Mouse (Mus musculus) neural tube, embryonic 14.5 days (tissue): Measurements from ENCODE around the gene Gm13090. TPM values are rescaled to one million over a fixed set of nuclear protein-coding genes. Genes with fewer than 3 reads are reported as not detected.

Experiments
- ATAC-seq: fragments of 200-750 bp; cut with Nextera tagmentation; 2 replicates; pipeline ENCODE4 v1.8.0; 2017; ENCODE audit warnings: low read depth, mild to moderate bottlenecking, moderate TSS enrichment, moderate library complexity
- H3K27ac ChIP-seq: fragments of 300-500 bp; sonication (generic); 2 replicates; pipeline ENCODE4 v1.5.1; 2014; ENCODE audit warnings: low read depth, mild to moderate bottlenecking, control low read depth, low read length, moderate library complexity, mixed read lengths
- H3K27me3 ChIP-seq: fragments of 300-500 bp; sonication (generic); 2 replicates; pipeline ENCODE4 v1.6.1; 2014; ENCODE audit warnings: low read length; ENCODE audit not compliant: control insufficient read depth, insufficient read depth
- H3K36me3 ChIP-seq: fragments of 300-500 bp; sonication (generic); 2 replicates; pipeline ENCODE4 v1.6.1; 2014; ENCODE audit warnings: low read length, mixed read lengths; ENCODE audit not compliant: control insufficient read depth, insufficient read depth
- H3K4me1 ChIP-seq: fragments of 300-500 bp; sonication (generic); 2 replicates; pipeline ENCODE4 v1.6.1; 2014; ENCODE audit warnings: low read length; ENCODE audit not compliant: control insufficient read depth, insufficient read depth
- H3K4me2 ChIP-seq: fragments of 300-500 bp; sonication (generic); 2 replicates; pipeline ENCODE4 v1.6.1; 2014; ENCODE audit warnings: mild to moderate bottlenecking, low read depth, low read length, control low read depth
- H3K4me3 ChIP-seq: fragments of 300-500 bp; sonication (generic); 2 replicates; pipeline ENCODE4 v1.5.1; 2014; ENCODE audit warnings: low read depth, low read length, control low read depth, mixed read lengths
- H3K9ac ChIP-seq: fragments of 300-500 bp; sonication (generic); replicated peaks from 2 replicates; pipeline ENCODE4 v1.6.1; 2014; ENCODE audit warnings: low read depth, mild to moderate bottlenecking, control low read depth, low read length, mixed read lengths
- H3K9me3 ChIP-seq: fragments of 300-500 bp; sonication (generic); 2 replicates; pipeline ENCODE4 v1.6.1; 2016; ENCODE audit warnings: low read length; ENCODE audit not compliant: control insufficient read depth
- WGBS: fragments of 180-500 bp; shearing (Covaris S2); extraction: QIAGEN DNeasy Blood & Tissue Kit; methylation state at CpG from one replicate; pipeline ENCODE4 v1.1.7; 2014; 5-methylcytosine and 5-hydroxymethylcytosine counted together
- polyA plus RNA-seq: library from polyadenylated mRNA; unstranded; fragments of >200 nt; fragmentation: Nextera tagmentation; extraction: Ambion mirVana; gene quantifications from 2 replicates; pipeline ENCODE4 v1.2.1, GENCODE M21; 2014

Gene Gm13090
- polyA plus RNA-seq, 1 experiment from 2014 or later, result 1.4 TPM

- H3K4me3 ChIP-seq, result no peak overlapping the region
- ATAC-seq, result no peak
- H3K36me3 ChIP-seq, result peaks cover 38% of the 10 kb centered on the region
- H3K4me2 ChIP-seq, result no peak overlapping the region
- H3K9me3 ChIP-seq, result no peaks in the 10 kb centered on the region
- H3K27ac ChIP-seq, result no peak overlapping the region
- no peaks in the 10 kb centered on the region for H3K27me3 ChIP-seq
- WGBS, result 97% methylated on average over 1 of the region's 1 CpGs
- no peak overlapping the region for H3K9ac ChIP-seq
- no peaks in the 10 kb centered on the region for H3K4me1 ChIP-seq
These were observed 2.0 kb upstream of the Gm13090 start for GRCm38 (mm10) chr4:151087358-151087757.

GRCm38 (mm10) chr4:151088819-151089218, 551 bp upstream of the Gm13090 start:
- no peak overlapping the region for H3K27ac ChIP-seq

DNA sequence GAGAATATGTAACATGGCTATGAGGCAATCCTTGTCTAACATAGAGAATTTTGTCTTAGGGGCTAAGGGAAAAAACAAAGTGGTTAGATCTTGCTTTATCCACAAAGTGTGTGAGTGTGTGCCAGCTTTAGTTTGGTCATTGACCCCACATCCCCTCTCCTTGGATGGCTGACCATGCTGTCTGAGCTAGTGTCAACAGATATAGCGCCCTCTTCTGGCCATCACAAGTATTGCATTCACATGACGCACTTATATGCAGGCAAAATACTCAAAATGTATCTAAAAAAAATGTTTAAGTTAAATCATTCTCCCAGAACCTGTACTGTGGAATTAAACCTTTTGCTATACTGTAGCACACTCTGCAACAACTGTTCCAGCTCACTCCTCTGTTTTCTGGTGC, 5.8 kb downstream of the Gm13090 start:
- 0 out of 2 replicates have a peak, but pooled peaks cover 3% of the 10 kb centered on the region for H3K36me3 ChIP-seq
- no peaks in the 10 kb centered on the region for H3K27me3 ChIP-seq
- ATAC-seq, result no peak
- no peak overlapping the region for H3K4me3 ChIP-seq
- H3K27ac ChIP-seq, result no peak overlapping the region
- no peak overlapping the region for H3K9ac ChIP-seq
- H3K4me1 ChIP-seq, result peaks cover 5% of the 10 kb centered on the region
- no peak overlapping the region for H3K4me2 ChIP-seq
- WGBS, result 46% methylated on average over 2 of the region's 2 CpGs
- no peaks in the 10 kb centered on the region for H3K9me3 ChIP-seq

More at GRCm38 (mm10) chr4:151088819-151089218, 551 bp upstream of the Gm13090 start:
- 95% methylated on average over 14 of the region's 14 CpGs for WGBS
- no peak for ATAC-seq
- H3K4me3 ChIP-seq, result no peak overlapping the region
- no peak overlapping the region for H3K9ac ChIP-seq
- no peak overlapping the region for H3K4me2 ChIP-seq
- peaks cover 23% of the 10 kb centered on the region for H3K36me3 ChIP-seq
- H3K27me3 ChIP-seq, result no peaks in the 10 kb centered on the region
- no peaks in the 10 kb centered on the region for H3K9me3 ChIP-seq
- H3K4me1 ChIP-seq, result no peaks in the 10 kb centered on the region

- ATAC-seq, result no peak
- Histone ChIP-seq H3K9me3 (no peaks in the 10 kb centered on the region), H3K27me3 (no peaks in the 10 kb centered on the region), H3K4me2 (no peak overlapping the region), H3K9ac (no peak overlapping the region), H3K36me3 (0 out of 2 replicates have a peak, but pooled peaks cover 3% of the 10 kb centered on the region), H3K27ac (no peak overlapping the region), H3K4me1 (peaks cover 7% of the 10 kb centered on the region), H3K4me3 (no peak overlapping the region)
- WGBS, result 84% methylated on average over 18 of the region's 18 CpGs
These were observed 7.1 kb downstream of the Gm13090 start for GRCm38 (mm10) chr4:151096334-151097103.

GRCm38 (mm10) chr4:151097104-151097438, 7.7 kb downstream of the Gm13090 start:
- no peak overlapping the region for H3K27ac ChIP-seq
- WGBS, result 87% methylated on average over 11 of the region's 11 CpGs
- H3K36me3 ChIP-seq, result 0 out of 2 replicates have a peak, but pooled peaks cover 3% of the 10 kb centered on the region
- H3K9ac ChIP-seq, result no peak overlapping the region
- H3K9me3 ChIP-seq, result no peaks in the 10 kb centered on the region
- H3K4me2 ChIP-seq, result no peak overlapping the region
- H3K4me3 ChIP-seq, result no peak overlapping the region
- H3K27me3 ChIP-seq, result no peaks in the 10 kb centered on the region
- peaks cover 8% of the 10 kb centered on the region for H3K4me1 ChIP-seq
- no peak for ATAC-seq

DNA sequence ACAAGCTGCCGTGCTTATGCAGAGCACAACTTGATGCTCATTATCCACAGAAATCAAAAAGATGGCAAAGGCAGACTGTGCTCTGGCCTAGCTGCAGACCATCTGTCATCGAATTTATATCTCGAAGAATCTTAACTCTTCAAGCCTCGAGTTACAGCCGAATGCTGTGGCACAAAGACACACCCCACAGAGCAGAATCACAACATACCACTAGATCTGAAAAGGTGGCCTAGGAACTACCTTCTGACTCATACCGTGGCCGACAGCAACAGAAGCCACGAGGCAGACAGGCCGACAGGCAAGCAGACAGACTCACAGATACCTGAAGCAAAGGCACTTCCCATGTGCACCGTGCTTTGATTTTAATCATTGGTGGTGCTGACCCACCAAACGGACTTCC, 14.3 kb downstream of the Gm13090 start:
- no peaks in the 10 kb centered on the region for H3K9me3 ChIP-seq
- H3K36me3 ChIP-seq, result no peaks in the 10 kb centered on the region
- no peak for ATAC-seq
- H3K27ac ChIP-seq, result no peak overlapping the region
- WGBS, result 83% methylated on average over 11 of the region's 11 CpGs
- no peak overlapping the region for H3K4me3 ChIP-seq
- H3K9ac ChIP-seq, result no peak overlapping the region
- peaks cover 43% of the 10 kb centered on the region for H3K4me1 ChIP-seq
- H3K4me2 ChIP-seq, result no peak overlapping the region
- H3K27me3 ChIP-seq, result no peaks in the 10 kb centered on the region

DNA sequence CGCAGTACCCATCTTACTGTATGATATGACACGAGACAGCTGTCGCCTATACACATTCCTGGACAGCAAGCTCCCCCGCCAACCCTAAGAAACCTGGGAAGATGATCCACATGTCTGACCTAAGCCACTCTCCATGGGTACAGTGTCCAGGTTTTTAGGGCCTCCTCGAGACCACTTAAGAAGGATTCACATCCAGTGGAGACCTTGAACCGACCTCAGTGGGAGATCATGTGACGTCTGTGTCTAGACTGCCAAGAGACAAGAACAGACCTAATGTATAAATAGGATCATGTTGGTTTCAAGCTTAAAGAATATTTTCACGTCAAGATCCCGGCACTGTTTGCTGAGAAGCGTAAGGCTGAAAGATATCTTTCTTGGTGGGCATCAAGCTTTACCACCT, 14.8 kb downstream of the Gm13090 start:
- Histone ChIP-seq H3K4me1 (peaks cover 45% of the 10 kb centered on the region), H3K27me3 (no peaks in the 10 kb centered on the region), H3K36me3 (no peaks in the 10 kb centered on the region), H3K9me3 (no peaks in the 10 kb centered on the region), H3K27ac (no peak overlapping the region), H3K4me3 (no peak overlapping the region), H3K4me2 (peak overlapping the region; percentile 16; the same call in 1 of the 2 replicates), H3K9ac (no peak overlapping the region)
- no peak for ATAC-seq
- WGBS, result 82% methylated on average over 10 of the region's 10 CpGs

GRCm38 (mm10) chr4:151105886-151106285, 16.5 kb downstream of the Gm13090 start:
- Histone ChIP-seq H3K4me1 (peaks cover 43% of the 10 kb centered on the region), H3K4me3 (peak overlapping the region; percentile 77), H3K9me3 (no peaks in the 10 kb centered on the region), H3K27ac (no peak overlapping the region), H3K36me3 (no peaks in the 10 kb centered on the region), H3K4me2 (peak overlapping the region; percentile 61), H3K27me3 (no peaks in the 10 kb centered on the region), H3K9ac (no peak overlapping the region; the same call in 1 of the 2 replicates)
- WGBS, result 64% methylated on average over 6 of the region's 6 CpGs
- ATAC-seq, result no peak

GRCm38 (mm10) chr4:151106468-151106867, 17.1 kb downstream of the Gm13090 start:
- Histone ChIP-seq H3K36me3 (no peaks in the 10 kb centered on the region), H3K9me3 (no peaks in the 10 kb centered on the region), H3K4me1 (peaks cover 43% of the 10 kb centered on the region), H3K4me2 (peak overlapping the region; percentile 61), H3K4me3 (peak overlapping the region; percentile 77), H3K9ac (peak overlapping the region; percentile 93), H3K27ac (no peak overlapping the region; the same call in 1 of the 2 replicates), H3K27me3 (no peaks in the 10 kb centered on the region)
- WGBS, result 17% methylated on average over 10 of the region's 10 CpGs
- ATAC-seq, result no peak
